In the genomic region with DNA sequence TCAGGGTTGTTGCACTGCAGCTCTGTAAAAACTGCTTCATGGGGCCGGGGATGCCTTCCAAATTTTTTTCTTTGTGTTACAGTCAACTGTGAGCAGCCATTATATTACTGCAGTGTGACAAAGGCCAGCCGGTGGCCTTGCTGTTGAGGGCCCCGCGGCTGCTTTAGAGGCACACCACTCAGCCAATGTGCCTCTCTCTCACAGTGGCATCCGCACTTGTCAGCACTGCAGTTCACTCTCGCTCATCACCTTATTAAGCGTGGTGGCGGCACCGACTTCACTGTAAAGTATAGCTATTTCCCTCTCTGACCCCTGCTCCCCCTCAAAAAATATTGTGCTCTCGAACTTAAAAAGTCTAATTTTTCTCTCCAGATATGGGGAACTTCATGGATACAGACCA, we compare ENCODE assay signal across 14 mouse cellular contexts.
"Had no signal": no experiment of that assay in that cellular context is flagged by ENCODE, and none has a peak within 500 bp of the region (broad histone marks: within the 10 kb centered on the region; RNA-seq: fewer than 3 reads in every experiment).

No protein-coding gene starts in this region.

- DNase-seq: left cerebral cortex, postnatal 4 days; lung, adult 2 months; lung, postnatal 10 days; right cerebral cortex, postnatal 4 days; spleen, adult 18-20 months; thymus, adult 18-20 months; thymus, postnatal 14 days had no signal

- ATAC-seq: midbrain, embryonic 15.5 days had no signal

- H3K9me3 ChIP-seq: liver, embryonic 15.5 days; midbrain, embryonic 15.5 days; neural tube, embryonic 12.5 days had no signal

- H3K27ac ChIP-seq: liver, embryonic 15.5 days; macrophage; midbrain, embryonic 15.5 days; neural tube, embryonic 12.5 days had no signal

- H3K4me1 ChIP-seq: liver, embryonic 15.5 days; megakaryocyte, embryonic 14.5 days had no signal

- H3K27me3 ChIP-seq: liver, embryonic 15.5 days; megakaryocyte, embryonic 14.5 days; midbrain, embryonic 15.5 days; neural tube, embryonic 12.5 days had no signal

- H3K4me2 ChIP-seq: liver, embryonic 11.5 days; liver, embryonic 15.5 days; midbrain, embryonic 11.5 days; midbrain, embryonic 15.5 days; neural tube, embryonic 12.5 days had no signal

- H3K4me3 ChIP-seq: liver, embryonic 15.5 days; megakaryocyte, embryonic 14.5 days; midbrain, embryonic 15.5 days; neural tube, embryonic 12.5 days had no signal

- H3K36me3 ChIP-seq: liver, embryonic 15.5 days; midbrain, embryonic 15.5 days; neural tube, embryonic 12.5 days had no signal

- H3K9ac ChIP-seq: liver, embryonic 15.5 days; midbrain, embryonic 15.5 days; neural tube, embryonic 12.5 days had no signal
